Mouse (Mus musculus) adrenal gland, postnatal 14 days (tissue): Measurements from ENCODE around the gene Lrrc8d. TPM values are rescaled to one million over a fixed set of nuclear protein-coding genes. Genes with fewer than 3 reads are reported as not detected.
A peak's percentile ranks its signal among the peaks of the same experiment; 100 is the strongest.

Experiments
- DNase-seq: peaks from one replicate; pipeline ENCODE4 v3.0.0; 2021; ENCODE audit warnings: mixed read lengths
- total RNA-seq: library from RNA; stranded (reverse); gene quantifications from 2 replicates; pipeline ENCODE4 v1.2.3, GENCODE M21; 2021

Lrrc8d gene
- total RNA-seq, 1 experiment from 2014 or later, result 85.6 TPM

GRCm38 (mm10) chr5:105817248-105817976 lies 117.6 kb downstream of the Lrrc8d start:
- DNase-seq, result peak; percentile 55

GRCm38 (mm10) chr5:105818411-105818810 lies 118.6 kb downstream of the Lrrc8d start:
- DNase-seq, result no peak

- no peak for DNase-seq
Observed at GRCm38 (mm10) chr5:105821390-105821789, 121.6 kb downstream of the Lrrc8d start.

- DNase-seq, result peak; percentile 49
Observed at GRCm38 (mm10) chr5:105822521-105823498, 123.0 kb downstream of the Lrrc8d start.

- DNase-seq, result no peak
Observed at GRCm38 (mm10) chr5:105824282-105824681, 124.5 kb downstream of the Lrrc8d start.

GRCm38 (mm10) chr5:105824827-105825226 lies 125.1 kb downstream of the Lrrc8d start:
- no peak for DNase-seq

GRCm38 (mm10) chr5:105826916-105827510 lies 127.2 kb downstream of the Lrrc8d start:
- no peak for DNase-seq

- no peak for DNase-seq
Observed at GRCm38 (mm10) chr5:105828050-105828449, 128.3 kb downstream of the Lrrc8d start.

GRCm38 (mm10) chr5:105829008-105829586 lies 129.3 kb downstream of the Lrrc8d start:
- DNase-seq, result peak; percentile 43

GRCm38 (mm10) chr5:105832140-105832539 lies 132.4 kb downstream of the Lrrc8d start:
- peak; percentile 35 for DNase-seq

GRCm38 (mm10) chr5:105833923-105834322 lies 134.2 kb downstream of the Lrrc8d start:
- DNase-seq, result no peak

GRCm38 (mm10) chr5:105836006-105836405 lies 136.2 kb downstream of the Lrrc8d start:
- peak; percentile 85 for DNase-seq

GRCm38 (mm10) chr5:105839740-105840310 lies 140.1 kb downstream of the Lrrc8d start:
- DNase-seq, result no peak

GRCm38 (mm10) chr5:105844044-105844753 lies 144.4 kb downstream of the Lrrc8d start:
- DNase-seq, result no peak

- no peak for DNase-seq
Observed at GRCm38 (mm10) chr5:105845041-105845440, 145.3 kb downstream of the Lrrc8d start.

- DNase-seq, result no peak
Observed at GRCm38 (mm10) chr5:105847726-105848125, 148.0 kb downstream of the Lrrc8d start.

GRCm38 (mm10) chr5:105849222-105849621 lies 149.5 kb downstream of the Lrrc8d start:
- peak; percentile 68 for DNase-seq

GRCm38 (mm10) chr5:105849643-105850042 lies 149.9 kb downstream of the Lrrc8d start:
- no peak for DNase-seq

GRCm38 (mm10) chr5:105853271-105853670 lies 153.5 kb downstream of the Lrrc8d start:
- DNase-seq, result no peak

- DNase-seq, result no peak
Observed at GRCm38 (mm10) chr5:105857486-105857885, 157.7 kb downstream of the Lrrc8d start.
